Mouse (Mus musculus): ENCODE results near the gene Pfn3. TPM values are rescaled to one million over a fixed set of nuclear protein-coding genes. Genes with fewer than 3 reads are reported as not detected.

Pfn3 gene
- polyA plus RNA-seq, 1 experiment = not detected

- H3K9ac ChIP-seq (ENCODE audit: low read depth, poor library complexity, severe bottlenecking) = 0 out of 2 replicates have a peak overlapping the region, but pooled peaks have one; percentile 1
- H3K4me1 ChIP-seq (ENCODE audit: control insufficient read depth, insufficient read depth, low read length) = no peaks in the 10 kb centered on the region
- peak overlapping the region; percentile 44 for H3K4me3 ChIP-seq (ENCODE audit: low read depth, low read length)
- no peak overlapping the region for H3K27ac ChIP-seq (ENCODE audit: insufficient read depth, low read length)
- H3K27me3 ChIP-seq (ENCODE audit: control insufficient read depth, insufficient read depth, low read length, poor library complexity, severe bottlenecking) = no peaks in the 10 kb centered on the region
- peak; percentile 8 for TF ChIP-seq CTCF (IDR thresholded peaks at IDR 0.05; ENCODE audit: low read depth, low read length)
- no peak for TF ChIP-seq POLR2A (IDR thresholded peaks at IDR 0.05; ENCODE audit: insufficient read depth, low read length)
- TF ChIP-seq EP300 (IDR thresholded peaks at IDR 0.05; ENCODE audit: insufficient read depth, low read depth, low read length) = no peak
- H3K36me3 ChIP-seq (ENCODE audit: control insufficient read depth, insufficient read depth, low read length, poor library complexity, severe bottlenecking) = no peaks in the 10 kb centered on the region
- H3K9me3 ChIP-seq (replicated peaks; ENCODE audit: control insufficient read depth, insufficient read depth, low read length, poor library complexity, severe bottlenecking) = no peaks in the 10 kb centered on the region
Observed at GRCm38 (mm10) chr13:55420018-55420932, 5.2 kb upstream of the Pfn3 start.

GRCm38 (mm10) chr13:55419142-55419541, 4.1 kb upstream of the Pfn3 start:
- H3K9ac ChIP-seq (ENCODE audit: low read depth, poor library complexity, severe bottlenecking) = no peak overlapping the region
- no peaks in the 10 kb centered on the region for H3K27me3 ChIP-seq (ENCODE audit: control insufficient read depth, insufficient read depth, low read length, poor library complexity, severe bottlenecking)
- H3K36me3 ChIP-seq (ENCODE audit: control insufficient read depth, insufficient read depth, low read length, poor library complexity, severe bottlenecking) = no peaks in the 10 kb centered on the region
- H3K4me3 ChIP-seq (ENCODE audit: low read depth, low read length) = no peak overlapping the region
- TF ChIP-seq EP300 (IDR thresholded peaks at IDR 0.05; ENCODE audit: insufficient read depth, low read depth, low read length) (no peak), CTCF (IDR thresholded peaks at IDR 0.05; ENCODE audit: low read depth, low read length) (no peak), POLR2A (IDR thresholded peaks at IDR 0.05; ENCODE audit: insufficient read depth, low read length) (no peak)
- no peak overlapping the region for H3K27ac ChIP-seq (ENCODE audit: insufficient read depth, low read length)
- no peaks in the 10 kb centered on the region for H3K9me3 ChIP-seq (replicated peaks; ENCODE audit: control insufficient read depth, insufficient read depth, low read length, poor library complexity, severe bottlenecking)
- no peaks in the 10 kb centered on the region for H3K4me1 ChIP-seq (ENCODE audit: control insufficient read depth, insufficient read depth, low read length)

- no peaks in the 10 kb centered on the region for H3K9me3 ChIP-seq (replicated peaks; ENCODE audit: control insufficient read depth, insufficient read depth, low read length, poor library complexity, severe bottlenecking)
- no peak overlapping the region for H3K9ac ChIP-seq (ENCODE audit: low read depth, poor library complexity, severe bottlenecking)
- H3K27me3 ChIP-seq (ENCODE audit: control insufficient read depth, insufficient read depth, low read length, poor library complexity, severe bottlenecking) = no peaks in the 10 kb centered on the region
- no peaks in the 10 kb centered on the region for H3K4me1 ChIP-seq (ENCODE audit: control insufficient read depth, insufficient read depth, low read length)
- H3K36me3 ChIP-seq (ENCODE audit: control insufficient read depth, insufficient read depth, low read length, poor library complexity, severe bottlenecking) = no peaks in the 10 kb centered on the region
- peak; percentile 59 for TF ChIP-seq CTCF (IDR thresholded peaks at IDR 0.05; ENCODE audit: low read depth, low read length)
- TF ChIP-seq EP300 (IDR thresholded peaks at IDR 0.05; ENCODE audit: insufficient read depth, low read depth, low read length) = no peak
- no peak overlapping the region for H3K4me3 ChIP-seq (ENCODE audit: low read depth, low read length)
- no peak overlapping the region for H3K27ac ChIP-seq (ENCODE audit: insufficient read depth, low read length)
Observed at GRCm38 (mm10) chr13:55418004-55418403, 3.0 kb upstream of the Pfn3 start.

- TF ChIP-seq EP300 (IDR thresholded peaks at IDR 0.05; ENCODE audit: insufficient read depth, low read depth, low read length) (no peak), POLR2A (IDR thresholded peaks at IDR 0.05; ENCODE audit: insufficient read depth, low read length) (no peak), CTCF (IDR thresholded peaks at IDR 0.05; ENCODE audit: low read depth, low read length) (no peak)
- Histone ChIP-seq H3K27me3 (ENCODE audit: control insufficient read depth, insufficient read depth, low read length, poor library complexity, severe bottlenecking) (no peaks in the 10 kb centered on the region), H3K9ac (ENCODE audit: low read depth, poor library complexity, severe bottlenecking) (no peak overlapping the region), H3K27ac (ENCODE audit: insufficient read depth, low read length) (no peak overlapping the region), H3K9me3 (replicated peaks; ENCODE audit: control insufficient read depth, insufficient read depth, low read length, poor library complexity, severe bottlenecking) (no peaks in the 10 kb centered on the region), H3K36me3 (ENCODE audit: control insufficient read depth, insufficient read depth, low read length, poor library complexity, severe bottlenecking) (no peaks in the 10 kb centered on the region), H3K4me3 (ENCODE audit: low read depth, low read length) (no peak overlapping the region), H3K4me1 (ENCODE audit: control insufficient read depth, insufficient read depth, low read length) (no peaks in the 10 kb centered on the region)
Observed at GRCm38 (mm10) chr13:55413333-55413732, 1.7 kb downstream of the Pfn3 start.

- TF ChIP-seq CTCF (IDR thresholded peaks at IDR 0.05; ENCODE audit: low read depth, low read length) (no peak), EP300 (IDR thresholded peaks at IDR 0.05; ENCODE audit: insufficient read depth, low read depth, low read length) (no peak), POLR2A (IDR thresholded peaks at IDR 0.05; ENCODE audit: insufficient read depth, low read length) (no peak)
- Histone ChIP-seq H3K36me3 (ENCODE audit: control insufficient read depth, insufficient read depth, low read length, poor library complexity, severe bottlenecking) (no peaks in the 10 kb centered on the region), H3K4me3 (ENCODE audit: low read depth, low read length) (no peak overlapping the region), H3K27me3 (ENCODE audit: control insufficient read depth, insufficient read depth, low read length, poor library complexity, severe bottlenecking) (no peaks in the 10 kb centered on the region), H3K27ac (ENCODE audit: insufficient read depth, low read length) (no peak overlapping the region), H3K9me3 (replicated peaks; ENCODE audit: control insufficient read depth, insufficient read depth, low read length, poor library complexity, severe bottlenecking) (no peaks in the 10 kb centered on the region), H3K4me1 (ENCODE audit: control insufficient read depth, insufficient read depth, low read length) (no peaks in the 10 kb centered on the region), H3K9ac (ENCODE audit: low read depth, poor library complexity, severe bottlenecking) (no peak overlapping the region)
Observed at GRCm38 (mm10) chr13:55412643-55413307, 2.3 kb downstream of the Pfn3 start.

GRCm38 (mm10) chr13:55411826-55412225, 3.2 kb downstream of the Pfn3 start:
- Histone ChIP-seq H3K9me3 (replicated peaks; ENCODE audit: control insufficient read depth, insufficient read depth, low read length, poor library complexity, severe bottlenecking) (no peaks in the 10 kb centered on the region), H3K4me1 (ENCODE audit: control insufficient read depth, insufficient read depth, low read length) (no peaks in the 10 kb centered on the region), H3K27ac (ENCODE audit: insufficient read depth, low read length) (no peak overlapping the region), H3K9ac (ENCODE audit: low read depth, poor library complexity, severe bottlenecking) (no peak overlapping the region), H3K27me3 (ENCODE audit: control insufficient read depth, insufficient read depth, low read length, poor library complexity, severe bottlenecking) (no peaks in the 10 kb centered on the region), H3K36me3 (ENCODE audit: control insufficient read depth, insufficient read depth, low read length, poor library complexity, severe bottlenecking) (no peaks in the 10 kb centered on the region), H3K4me3 (ENCODE audit: low read depth, low read length) (no peak overlapping the region)
- TF ChIP-seq POLR2A (IDR thresholded peaks at IDR 0.05; ENCODE audit: insufficient read depth, low read length) (no peak), CTCF (IDR thresholded peaks at IDR 0.05; ENCODE audit: low read depth, low read length) (no peak)

All from ES-Bruce4 (cell line).